Mouse (Mus musculus): Measurements from ENCODE around the gene Nupr1l. TPM values are rescaled to one million over a fixed set of nuclear protein-coding genes. Genes with fewer than 3 reads are reported as not detected.

The Nupr1l gene
- total RNA-seq, 2 experiments from 2014 or later: 4.0 to 5.8 TPM

Other genes with a start within 250 kb of the Nupr1l start
- 1 to 10 TPM; 3.2 to 4.4 TPM for gene Zfp11, start 238.4 kb upstream of the Nupr1l start, total RNA-seq (2021)
- gene Sept14, start 200.0 kb upstream of the Nupr1l start, total RNA-seq (2021): not detected
- gene Mrps17, start 193.0 kb upstream of the Nupr1l start, total RNA-seq (2021): 100 to 1,000 TPM in 1 of 2 experiments, 10 to 100 TPM in 1; 94.3 to 101 TPM
- gene Nipsnap2, start 183.5 kb upstream of the Nupr1l start, total RNA-seq (2021): 100 to 1,000 TPM; 125 to 184 TPM
- gene Psph, start 121.1 kb upstream of the Nupr1l start, total RNA-seq (2021): 10 to 100 TPM; 25.2 to 28.4 TPM
- gene Sumf2, start 61.6 kb upstream of the Nupr1l start, total RNA-seq (2021): 10 to 100 TPM; 40.9 to 42.5 TPM
- gene Chchd2, start 21.1 kb upstream of the Nupr1l start, total RNA-seq (2021): 1,000 to 10,000 TPM in 1 of 2 experiments, 100 to 1,000 TPM in 1; 975 to 1,063 TPM
- gene Zbed5, start 12.8 kb upstream of the Nupr1l start, total RNA-seq (2021): 1 to 10 TPM; 2.8 to 3.6 TPM
- gene Phkg1, start 10.0 kb upstream of the Nupr1l start, total RNA-seq (2021): 1 to 10 TPM; 3.2 to 8.0 TPM
- 10 to 100 TPM; 29.5 to 30.4 TPM for gene Vkorc1l1, start 33.4 kb downstream of the Nupr1l start, total RNA-seq (2021)
- 10 to 100 TPM; 41.0 to 44.6 TPM for gene Gusb, start 94.5 kb downstream of the Nupr1l start, total RNA-seq (2021)
- gene Asl, start 120.7 kb downstream of the Nupr1l start, total RNA-seq (2021): 100 to 1,000 TPM; 120 to 174 TPM
- 10 to 100 TPM; 27.7 to 34.4 TPM for gene Crcp, start 120.8 kb downstream of the Nupr1l start, total RNA-seq (2021)
- gene Tpst1, start 164.8 kb downstream of the Nupr1l start, total RNA-seq (2021): 10 to 100 TPM; 35.1 to 40.0 TPM
- gene Kctd7, start 236.3 kb downstream of the Nupr1l start, total RNA-seq (2021): 1 to 10 TPM; 5.3 to 8.5 TPM

Data from adrenal gland, postnatal 10 days (tissue).